Mouse (Mus musculus) brown adipose tissue, adult 24 weeks (tissue): ENCODE results near the gene Cachd1. TPM values are rescaled to one million over a fixed set of nuclear protein-coding genes. Genes with fewer than 3 reads are reported as not detected.

ENCODE experiments used
- H3K27ac ChIP-seq: fragments of 200-500 bp; replicated peaks from 2 replicates; pipeline ENCODE4 v1.5.1; 2012; ENCODE audit warnings: low read depth, mild to moderate bottlenecking, low read length
- H3K4me1 ChIP-seq: fragments of 200-500 bp; 2 replicates; pipeline ENCODE4 v1.6.1; 2012; ENCODE audit warnings: low read length, mixed read lengths; ENCODE audit not compliant: control insufficient read depth, insufficient read depth, insufficient read length
- H3K4me3 ChIP-seq: fragments of 200-500 bp; 2 replicates; pipeline ENCODE4 v1.5.1; 2012; ENCODE audit warnings: low read depth, mild to moderate bottlenecking, low read length, moderate library complexity; ENCODE audit not compliant: insufficient read depth
- polyA plus RNA-seq: library from polyadenylated mRNA; stranded (reverse); fragments of >200 nt; gene quantifications from 2 replicates; pipeline ENCODE4 v1.2.4, GENCODE M21; 2012; ENCODE audit not compliant: missing spikeins, insufficient read depth, insufficient read length

The Cachd1 gene
- 1.8 and 2.6 TPM in 2 replicates for polyA plus RNA-seq

DNA sequence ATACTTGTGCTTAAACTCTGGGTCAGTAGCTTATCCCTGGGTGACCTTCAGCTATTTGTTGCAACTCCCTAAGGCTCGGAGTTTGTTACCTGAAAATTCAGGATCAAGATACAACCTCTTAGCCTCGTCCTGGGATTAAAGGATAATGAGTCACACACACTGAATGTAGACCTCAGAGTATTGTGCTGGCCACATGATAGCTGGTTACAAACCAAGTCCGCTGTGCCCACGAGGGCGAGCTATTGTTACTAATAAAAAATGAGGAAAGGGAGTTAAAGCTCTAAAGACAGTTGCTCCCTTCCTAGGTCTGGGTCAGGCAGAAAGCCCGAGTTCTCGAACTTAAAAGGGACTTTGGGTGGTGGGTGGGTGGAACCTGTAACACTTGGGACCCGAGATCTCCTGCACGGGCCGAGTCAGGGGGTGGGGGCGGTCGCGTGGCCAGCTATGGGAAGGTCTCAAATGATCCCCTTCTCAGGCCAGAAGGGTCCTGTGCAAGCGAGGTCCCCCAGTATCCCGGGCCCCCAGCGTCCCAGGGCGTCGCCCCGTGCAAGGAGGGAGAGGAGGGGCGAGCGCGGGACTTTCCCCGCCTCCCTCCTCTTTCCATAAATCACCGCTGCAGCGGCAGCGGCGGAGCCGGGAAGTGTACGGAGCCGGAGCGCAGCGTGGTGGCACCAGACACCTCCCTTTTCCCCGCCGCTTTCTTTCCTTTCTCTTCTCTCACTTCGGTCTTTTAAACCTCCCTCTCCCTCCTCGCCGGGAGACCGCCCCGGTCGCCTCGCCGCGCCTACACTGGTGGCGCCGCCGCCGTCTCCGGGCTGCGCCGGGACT, at the start of gene Cachd1:
Cachd1 (plus strand) TSS at position 633 of the 828 bp plus-strand sequence.
- Histone ChIP-seq H3K27ac (no peak within 1 kb of the TSS), H3K4me1 (no peaks in the 10 kb centered on the region), H3K4me3 (peak within 1 kb of the TSS; percentile 76)

- Histone ChIP-seq H3K4me1 (no peaks in the 10 kb centered on the region), H3K27ac (no peak overlapping the region)
Observed at GRCm38 (mm10) chr4:100728896-100729479, 47.5 kb upstream of the Cachd1 start.

GRCm38 (mm10) chr4:100735098-100735935, 41.2 kb upstream of the Cachd1 start:
- H3K27ac ChIP-seq = no peak overlapping the region
- H3K4me3 ChIP-seq = no peak overlapping the region
- H3K4me1 ChIP-seq = no peaks in the 10 kb centered on the region

More at GRCm38 (mm10) chr4:100728896-100729479, 47.5 kb upstream of the Cachd1 start:
- H3K4me3 ChIP-seq = no peak overlapping the region

DNA sequence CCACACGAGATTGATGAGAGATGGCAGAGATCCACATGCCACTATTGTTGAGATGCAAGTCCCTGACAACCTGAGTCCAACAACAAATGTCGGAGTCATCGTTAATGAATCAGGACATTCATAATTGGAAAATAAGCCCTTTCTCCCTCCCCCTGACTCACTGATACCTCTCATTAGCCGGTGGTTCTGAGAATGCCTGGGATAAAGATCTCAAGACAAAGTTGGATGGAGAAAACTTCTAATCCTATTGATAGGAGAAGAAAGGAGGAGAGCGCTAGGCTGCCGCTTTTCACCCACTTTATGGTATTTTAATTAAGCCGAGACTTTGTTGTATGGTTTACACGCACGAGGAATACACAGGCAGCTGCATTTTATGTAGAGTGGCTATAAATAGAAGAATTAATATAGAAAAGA, 40.5 kb upstream of the Cachd1 start:
- no peaks in the 10 kb centered on the region for H3K4me1 ChIP-seq
- no peak overlapping the region for H3K27ac ChIP-seq
- H3K4me3 ChIP-seq = no peak overlapping the region

DNA sequence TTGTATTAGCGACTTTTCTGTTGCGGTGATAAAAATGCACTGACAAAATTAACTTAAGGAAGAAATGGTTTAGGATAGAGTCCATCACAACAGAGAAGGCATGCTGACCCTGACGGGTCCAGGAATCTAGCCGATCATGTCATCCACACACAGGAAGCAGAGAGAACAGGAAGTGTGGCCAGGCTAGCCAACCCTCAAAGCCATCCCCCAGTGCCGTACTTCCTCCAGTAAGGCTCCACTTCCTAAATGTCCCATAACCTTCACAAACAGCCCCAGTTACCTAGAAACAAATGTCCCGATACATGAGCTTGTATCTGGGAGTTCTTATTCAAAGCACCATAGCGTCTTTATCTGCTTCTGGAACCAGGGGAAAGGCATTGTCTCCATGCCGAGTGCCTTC, 32.9 kb upstream of the Cachd1 start:
- Histone ChIP-seq H3K4me1 (no peaks in the 10 kb centered on the region), H3K27ac (no peak overlapping the region), H3K4me3 (no peak overlapping the region)

- no peak overlapping the region for H3K4me3 ChIP-seq
- no peak overlapping the region for H3K27ac ChIP-seq
- H3K4me1 ChIP-seq = peaks cover 3% of the 10 kb centered on the region; the same call in 1 of the 2 replicates
Observed at GRCm38 (mm10) chr4:100752278-100752677, 24.2 kb upstream of the Cachd1 start.

- no peak overlapping the region for H3K27ac ChIP-seq
- peaks cover 3% of the 10 kb centered on the region; the same call in 1 of the 2 replicates for H3K4me1 ChIP-seq
- H3K4me3 ChIP-seq = no peak overlapping the region
Observed at GRCm38 (mm10) chr4:100755632-100756031, 20.8 kb upstream of the Cachd1 start.

- H3K4me1 ChIP-seq = peaks cover 3% of the 10 kb centered on the region; the same call in 1 of the 2 replicates
- no peak overlapping the region for H3K27ac ChIP-seq
- no peak overlapping the region for H3K4me3 ChIP-seq
Observed at GRCm38 (mm10) chr4:100756499-100756898, 20.0 kb upstream of the Cachd1 start.

GRCm38 (mm10) chr4:100758265-100758898, 18.1 kb upstream of the Cachd1 start:
- no peak overlapping the region for H3K4me3 ChIP-seq

GRCm38 (mm10) chr4:100759603-100760002, 16.9 kb upstream of the Cachd1 start:
- Histone ChIP-seq H3K4me1 (no peaks in the 10 kb centered on the region), H3K27ac (no peak overlapping the region), H3K4me3 (no peak overlapping the region)

More at GRCm38 (mm10) chr4:100758265-100758898, 18.1 kb upstream of the Cachd1 start:
- Histone ChIP-seq H3K27ac (no peak overlapping the region), H3K4me1 (peaks cover 3% of the 10 kb centered on the region; the same call in 1 of the 2 replicates)

DNA sequence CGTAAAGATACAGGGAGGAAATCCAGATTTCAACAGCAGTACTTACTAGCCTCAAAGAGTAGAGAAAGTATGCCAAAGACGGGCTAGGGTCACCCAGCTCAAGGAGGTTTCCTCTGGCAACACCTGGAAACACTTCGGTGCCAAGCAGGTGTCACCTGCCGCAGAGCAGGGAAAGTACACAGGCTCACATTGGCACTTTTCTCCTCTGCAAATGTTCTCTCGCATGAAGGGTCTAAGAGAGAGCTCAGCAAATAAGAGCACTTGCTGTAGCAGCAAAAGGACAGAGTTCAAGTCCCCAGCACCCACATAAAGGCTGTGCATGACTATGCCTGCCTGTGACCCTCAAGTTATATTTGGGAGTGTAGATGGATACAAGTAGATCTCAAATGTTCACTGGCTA, 16.1 kb upstream of the Cachd1 start:
- H3K4me1 ChIP-seq = no peaks in the 10 kb centered on the region
- H3K4me3 ChIP-seq = no peak overlapping the region
- H3K27ac ChIP-seq = no peak overlapping the region

- no peak overlapping the region for H3K4me3 ChIP-seq
- no peak overlapping the region for H3K27ac ChIP-seq
- H3K4me1 ChIP-seq = no peaks in the 10 kb centered on the region
Observed at GRCm38 (mm10) chr4:100768606-100769005, 7.9 kb upstream of the Cachd1 start.

GRCm38 (mm10) chr4:100776871-100777375, 448 bp downstream of the Cachd1 start:
- no peak overlapping the region for H3K27ac ChIP-seq
- H3K4me1 ChIP-seq = no peaks in the 10 kb centered on the region
- H3K4me3 ChIP-seq = peak overlapping the region; percentile 76

DNA sequence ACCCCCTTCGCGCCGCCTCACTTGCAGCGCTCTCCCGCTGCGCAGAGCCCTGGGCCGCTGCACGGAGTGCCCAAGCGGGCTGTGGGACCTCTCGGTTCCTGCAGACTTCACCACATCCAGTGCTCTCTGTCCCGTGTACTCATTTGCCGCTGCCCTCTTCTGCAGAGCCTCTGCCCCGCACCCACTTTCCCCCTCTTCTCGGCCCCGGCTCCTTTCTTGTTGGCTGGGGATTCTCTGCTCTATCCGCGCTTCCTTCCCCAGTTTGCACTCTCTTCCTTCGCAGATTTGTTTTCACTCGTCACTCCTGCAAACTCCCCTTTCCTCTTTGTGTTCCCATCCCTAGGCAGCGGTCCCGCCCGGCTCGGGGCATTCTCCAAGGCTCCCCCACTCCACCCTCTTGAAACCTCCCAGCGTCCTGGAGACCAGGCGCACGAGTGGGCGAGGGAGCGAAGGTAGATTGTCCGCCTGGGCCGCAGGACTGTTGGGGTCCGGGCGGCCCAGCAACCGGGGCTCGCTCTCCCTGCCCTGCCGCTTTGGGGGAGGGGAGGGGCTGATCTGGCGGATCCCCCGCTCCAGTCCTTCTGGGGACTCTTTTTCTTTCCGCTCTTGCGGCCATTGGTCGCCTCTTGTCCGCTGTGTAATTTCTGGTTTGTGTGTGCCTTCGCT, 1.0 kb downstream of the Cachd1 start:
- Histone ChIP-seq H3K4me3 (peak overlapping the region; percentile 76), H3K4me1 (no peaks in the 10 kb centered on the region), H3K27ac (no peak overlapping the region)
